Mouse (Mus musculus) midbrain, embryonic 10.5 days (tissue): ENCODE data around the gene Cfap97d2. TPM values are rescaled to one million over a fixed set of nuclear protein-coding genes. Genes with fewer than 3 reads are reported as not detected.

Experiments used
- DNase-seq: peaks from one replicate; pipeline ENCODE4 v3.0.0-alpha.2; 2017; ENCODE audit warnings: low spot score
- H3K27ac ChIP-seq: fragments of 300-500 bp; sonication (generic); replicated peaks from 2 replicates; pipeline ENCODE4 v1.5.1; 2016; ENCODE audit warnings: mild to moderate bottlenecking
- H3K27me3 ChIP-seq: fragments of 300-500 bp; sonication (generic); 2 replicates; pipeline ENCODE4 v1.6.1; 2016; ENCODE audit warnings: low read depth, mild to moderate bottlenecking; ENCODE audit not compliant: poor library complexity, severe bottlenecking
- H3K36me3 ChIP-seq: fragments of 300-500 bp; sonication (generic); 2 replicates; pipeline ENCODE4 v1.6.1; 2016; ENCODE audit warnings: mild to moderate bottlenecking, moderate library complexity
- H3K4me1 ChIP-seq: fragments of 300-500 bp; sonication (generic); 2 replicates; pipeline ENCODE4 v1.6.1; 2016
- H3K4me3 ChIP-seq: fragments of 300-500 bp; sonication (generic); 2 replicates; pipeline ENCODE4 v1.5.1; 2016; ENCODE audit warnings: mild to moderate bottlenecking, moderate library complexity
- H3K9me3 ChIP-seq: fragments of 300-500 bp; sonication (generic); replicated peaks from 2 replicates; pipeline ENCODE4 v1.6.1; 2016; ENCODE audit warnings: mild to moderate bottlenecking
- WGBS: fragments of 180-500 bp; shearing (Covaris S2); methylation state at CpG from one replicate; pipeline ENCODE4 v1.1.7; 2016; 5-methylcytosine and 5-hydroxymethylcytosine counted together
- polyA plus RNA-seq: library from polyadenylated mRNA; unstranded; fragments of >200 nt; fragmentation: Nextera tagmentation; extraction: Ambion mirVana; gene quantifications from 2 replicates; pipeline ENCODE4 v1.2.1, GENCODE M21; 2016

Gene Cfap97d2
- polyA plus RNA-seq, 1 experiment from 2014 or later = 0.68 TPM

- WGBS = under 1% methylated on average over 38 of the region's 38 CpGs
- DNase-seq = peak; percentile 28
- Histone ChIP-seq H3K4me3 (peak overlapping the region; percentile 100), H3K27me3 (no peaks in the 10 kb centered on the region), H3K27ac (peak overlapping the region; percentile 93), H3K36me3 (peaks cover 33% of the 10 kb centered on the region), H3K4me1 (peaks cover 22% of the 10 kb centered on the region), H3K9me3 (no peaks in the 10 kb centered on the region)
Observed at GRCm38 (mm10) chr8:13757805-13758727, 52.4 kb downstream of the Cfap97d2 start.

GRCm38 (mm10) chr8:13769206-13769605 is 63.5 kb downstream of the Cfap97d2 start:
- H3K4me3 ChIP-seq = no peak overlapping the region
- H3K9me3 ChIP-seq = no peaks in the 10 kb centered on the region
- no peaks in the 10 kb centered on the region for H3K27me3 ChIP-seq
- H3K4me1 ChIP-seq = no peaks in the 10 kb centered on the region
- WGBS = 91% methylated on average over 11 of the region's 11 CpGs
- DNase-seq = no peak
- peaks cover 99% of the 10 kb centered on the region for H3K36me3 ChIP-seq
- H3K27ac ChIP-seq = no peak overlapping the region

- no peak for DNase-seq
- Histone ChIP-seq H3K27ac (no peak overlapping the region), H3K4me1 (peaks cover 9% of the 10 kb centered on the region), H3K27me3 (no peaks in the 10 kb centered on the region), H3K9me3 (no peaks in the 10 kb centered on the region), H3K4me3 (no peak overlapping the region), H3K36me3 (peaks cover 72% of the 10 kb centered on the region)
- 87% methylated on average over 3 of the region's 3 CpGs for WGBS
Observed at GRCm38 (mm10) chr8:13780536-13780935, 74.8 kb downstream of the Cfap97d2 start.

GRCm38 (mm10) chr8:13785250-13785763 is 79.6 kb downstream of the Cfap97d2 start, which contains the start of gene Upf3a:
Gene Upf3a (plus strand): TSS chr8:13785615.
- no peaks in the 10 kb centered on the region for H3K27me3 ChIP-seq
- no peaks in the 10 kb centered on the region for H3K9me3 ChIP-seq
- peaks cover 42% of the 10 kb centered on the region for H3K36me3 ChIP-seq
- peak; percentile 95 for DNase-seq
- WGBS = under 1% methylated on average over 47 of the region's 47 CpGs
- H3K4me3 ChIP-seq = peak within 1 kb of the TSS; percentile 76
- H3K27ac ChIP-seq = peak within 1 kb of the TSS; percentile 99
- peaks cover 19% of the 10 kb centered on the region for H3K4me1 ChIP-seq

- peaks cover 19% of the 10 kb centered on the region for H3K4me1 ChIP-seq
- under 1% methylated on average over 46 of the region's 47 CpGs for WGBS
Observed at GRCm38 (mm10) chr8:13785764-13786299, 80.1 kb downstream of the Cfap97d2 start.

GRCm38 (mm10) chr8:13789606-13790005 is 83.9 kb downstream of the Cfap97d2 start:
- H3K27ac ChIP-seq = no peak overlapping the region
- H3K9me3 ChIP-seq = no peaks in the 10 kb centered on the region
- peaks cover 42% of the 10 kb centered on the region for H3K36me3 ChIP-seq
- 91% methylated on average over 8 of the region's 8 CpGs for WGBS
- no peak for DNase-seq
- H3K4me1 ChIP-seq = peaks cover 15% of the 10 kb centered on the region
- H3K27me3 ChIP-seq = no peaks in the 10 kb centered on the region
- H3K4me3 ChIP-seq = no peak overlapping the region

More at GRCm38 (mm10) chr8:13785764-13786299, 80.1 kb downstream of the Cfap97d2 start:
- Histone ChIP-seq H3K27me3 (no peaks in the 10 kb centered on the region), H3K27ac (peak overlapping the region; percentile 99), H3K9me3 (no peaks in the 10 kb centered on the region), H3K36me3 (peaks cover 36% of the 10 kb centered on the region), H3K4me3 (peak overlapping the region; percentile 76)
- peak; percentile 98 for DNase-seq

Other genes with a start within 250 kb of the Cfap97d2 start
- 8.9 and 14.6 TPM in 2 replicates for gene Gas6, start 211.4 kb upstream of the Cfap97d2 start, polyA plus RNA-seq
- not detected in 2 replicates for gene 1700029H14Rik, start 143.4 kb upstream of the Cfap97d2 start, polyA plus RNA-seq
- gene Rasa3, start 28.3 kb upstream of the Cfap97d2 start, polyA plus RNA-seq = 27.4 and 28.9 TPM in 2 replicates
- 226 and 229 TPM in 2 replicates for gene Cdc16, start 51.8 kb downstream of the Cfap97d2 start, polyA plus RNA-seq
- 38.4 and 42.0 TPM in 2 replicates for gene Upf3a, start 79.7 kb downstream of the Cfap97d2 start, polyA plus RNA-seq
- gene AF366264, start 132.5 kb downstream of the Cfap97d2 start, polyA plus RNA-seq = not detected in 2 replicates
- 44.1 and 49.5 TPM in 2 replicates for gene Champ1, start 163.8 kb downstream of the Cfap97d2 start, polyA plus RNA-seq
- gene Coprs, start 184.4 kb downstream of the Cfap97d2 start, polyA plus RNA-seq = 83.4 and 89.1 TPM in 2 replicates